Mouse (Mus musculus) hindbrain, postnatal 0 days (tissue): ENCODE measurements around the gene Lacc1. TPM values are rescaled to one million over a fixed set of nuclear protein-coding genes. Genes with fewer than 3 reads are reported as not detected.

Source experiments
- ATAC-seq: fragments of 200-750 bp; cut with Nextera tagmentation; 2 replicates; pipeline ENCODE4 v1.8.0; 2017; ENCODE audit warnings: mild to moderate bottlenecking, moderate TSS enrichment, moderate library complexity
- DNase-seq: peaks from one replicate; pipeline ENCODE4 v3.0.0-alpha.2; 2015; ENCODE audit warnings: low spot score
- H3K27ac ChIP-seq: fragments of 300-500 bp; sonication (generic); 2 replicates; pipeline ENCODE4 v1.5.1; 2014; ENCODE audit warnings: mild to moderate bottlenecking
- H3K27me3 ChIP-seq: fragments of 300-500 bp; sonication (generic); 2 replicates; pipeline ENCODE4 v1.6.1; 2014; ENCODE audit warnings: low read length, mixed read lengths; ENCODE audit not compliant: insufficient read depth
- H3K36me3 ChIP-seq: fragments of 300-500 bp; sonication (generic); 2 replicates; pipeline ENCODE4 v1.6.1; 2014; ENCODE audit warnings: low read length, mixed read lengths; ENCODE audit not compliant: insufficient read depth
- H3K4me1 ChIP-seq: fragments of 300-500 bp; sonication (generic); 2 replicates; pipeline ENCODE4 v1.6.1; 2014; ENCODE audit warnings: antibody characterized with exemption, low read length, mixed read lengths; ENCODE audit not compliant: insufficient read depth
- H3K4me2 ChIP-seq: fragments of 300-500 bp; sonication (generic); 2 replicates; pipeline ENCODE4 v1.6.1; 2014; ENCODE audit warnings: low read depth, mild to moderate bottlenecking, low read length, moderate library complexity, mixed read lengths
- H3K4me3 ChIP-seq: fragments of 300-500 bp; sonication (generic); 2 replicates; pipeline ENCODE4 v1.5.1; 2014; ENCODE audit warnings: low read length
- H3K9ac ChIP-seq: fragments of 300-500 bp; sonication (generic); replicated peaks from 2 replicates; pipeline ENCODE4 v1.6.1; 2014; ENCODE audit warnings: mild to moderate bottlenecking, low read length, moderate library complexity, mixed read lengths
- H3K9me3 ChIP-seq: fragments of 300-500 bp; sonication (generic); 2 replicates; pipeline ENCODE4 v1.6.1; 2016; ENCODE audit warnings: low read length, mixed read lengths
- CTCF ChIP-seq: IDR thresholded peaks from 2 replicates; pipeline ENCODE4 v1.5.1; 2016; ENCODE audit warnings: antibody characterized with exemption, control low read depth, low read depth
- WGBS: fragments of 180-500 bp; shearing (Covaris S2); extraction: QIAGEN DNeasy Blood & Tissue Kit; methylation state at CpG from one replicate; pipeline ENCODE4 v1.1.7; 2014; 5-methylcytosine and 5-hydroxymethylcytosine counted together
- polyA plus RNA-seq: library from polyadenylated mRNA; unstranded; fragments of >200 nt; fragmentation: Nextera tagmentation; extraction: Ambion mirVana; gene quantifications from 2 replicates; pipeline ENCODE4 v1.2.1, GENCODE M21; 2015
- total RNA-seq: library from RNA; depleted of rRNA; stranded (reverse); fragments of >200 nt; gene quantifications from 2 replicates; pipeline ENCODE4 v1.2.3, GENCODE M21; 2014; rRNA removed

The Lacc1 gene
- total and polyA plus RNA-seq, 2 experiments from 2014 or later = 3.2 to 3.6 TPM

DNA sequence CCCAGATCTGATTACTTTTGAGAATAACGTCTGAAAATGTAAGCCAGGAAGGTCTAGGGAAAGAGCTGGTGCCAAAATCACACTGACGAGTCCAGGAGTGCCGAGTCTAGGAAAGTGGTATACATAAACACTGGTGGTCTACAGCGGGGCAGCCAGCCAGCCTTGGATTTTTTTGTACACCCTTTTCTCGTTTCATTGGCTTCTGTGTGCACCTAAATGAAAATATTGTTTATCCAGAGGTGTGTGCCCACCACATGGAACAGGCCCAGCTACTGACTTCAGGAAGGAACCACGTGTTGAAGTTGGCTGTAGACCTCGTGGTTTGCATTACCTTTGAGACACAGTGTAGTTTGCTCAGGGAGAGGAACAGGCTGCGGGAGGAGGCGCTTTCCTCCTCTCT lies 57.1 kb downstream of the Lacc1 start:
- ATAC-seq (no peak), DNase-seq (no peak)
- no peak overlapping the region for H3K4me3 ChIP-seq
- no peak overlapping the region for H3K27ac ChIP-seq
- H3K4me1 ChIP-seq = peaks cover 6% of the 10 kb centered on the region; the same call in 1 of the 2 replicates
- no peak overlapping the region for H3K4me2 ChIP-seq
- H3K36me3 ChIP-seq = no peaks in the 10 kb centered on the region
- 62% methylated on average over 9 of the region's 9 CpGs for WGBS
- no peaks in the 10 kb centered on the region for H3K9me3 ChIP-seq
- no peak for TF ChIP-seq CTCF
- no peaks in the 10 kb centered on the region for H3K27me3 ChIP-seq
- H3K9ac ChIP-seq = no peak overlapping the region

Other genes with a start within 250 kb of the Lacc1 start
- 1.7 and 3.5 TPM in 2 replicates for gene Ccdc122, start 132 bp downstream of the Lacc1 start, total RNA-seq
- gene Ccdc122, start 132 bp downstream of the Lacc1 start, polyA plus RNA-seq = 2.6 and 2.8 TPM in 2 replicates
- 42.7 and 43.5 TPM in 2 replicates for gene Enox1, start 119.9 kb upstream of the Lacc1 start, total RNA-seq
- gene Enox1, start 119.9 kb upstream of the Lacc1 start, polyA plus RNA-seq = 29.1 and 30.7 TPM in 2 replicates